Mouse (Mus musculus) B cell, adult 2 months (primary cell): ENCODE data around the gene Zfp97.
"Not testable (repeated sequence)": the region's sequence is repeated elsewhere in the genome, so short reads cannot be mapped to it uniquely, and the experiment has no call there.

Source experiments
- DNase-seq, 2 experiments: peaks; one replicate each; pipeline ENCODE4 v3.0.0; 2022

Gene Zfp97

GRCm38 (mm10) chr17:17120830-17121502, at the start of gene Zfp97:
TSS of gene Zfp97 (plus strand) at chr17:17121415.
- not testable (repeated sequence) for DNase-seq

- not testable (repeated sequence) for DNase-seq
These were observed 57.7 kb downstream of the Zfp97 start for GRCm38 (mm10) chr17:17178757-17179413.

- not testable (repeated sequence) for DNase-seq
These were observed 73.5 kb downstream of the Zfp97 start for GRCm38 (mm10) chr17:17194761-17195160.

- DNase-seq: no peak
These were observed 74.0 kb downstream of the Zfp97 start for GRCm38 (mm10) chr17:17195178-17195577.

GRCm38 (mm10) chr17:17196111-17196510, 74.9 kb downstream of the Zfp97 start:
- DNase-seq: not testable (repeated sequence)
